Mouse (Mus musculus): Measurements from ENCODE around the gene Tmem88b.

DNA sequence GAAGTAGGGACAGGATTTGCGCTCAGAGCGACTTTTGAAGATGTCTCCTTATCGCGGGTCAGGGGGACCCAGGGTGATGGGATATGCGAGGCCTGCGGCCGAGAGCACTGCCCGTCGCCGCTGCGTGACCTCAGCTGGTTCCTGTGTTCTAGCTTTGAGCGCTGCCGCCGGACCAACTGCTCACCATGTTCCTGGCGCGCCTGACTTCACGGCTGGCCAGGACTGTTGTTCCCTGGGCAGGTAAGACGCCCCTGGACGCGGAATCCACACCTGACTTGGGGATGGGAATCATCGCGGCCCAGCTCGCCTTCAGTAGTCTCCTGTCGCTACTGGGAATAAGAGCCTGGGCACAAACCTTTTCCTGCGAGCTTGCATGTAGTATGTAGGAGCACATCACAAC lies 46.2 kb upstream of the Tmem88b start:
- TF ChIP-seq CTCF (conservative IDR thresholded peaks at IDR 0.05; ENCODE audit: insufficient read depth, insufficient read length, low read depth, low read length) (no peak), POLR2A (IDR thresholded peaks at IDR 0.05; ENCODE audit: low read depth, low read length) (no peak)
